Comparison of ENCODE assay signal across 8 mouse cellular contexts in the genomic region with DNA sequence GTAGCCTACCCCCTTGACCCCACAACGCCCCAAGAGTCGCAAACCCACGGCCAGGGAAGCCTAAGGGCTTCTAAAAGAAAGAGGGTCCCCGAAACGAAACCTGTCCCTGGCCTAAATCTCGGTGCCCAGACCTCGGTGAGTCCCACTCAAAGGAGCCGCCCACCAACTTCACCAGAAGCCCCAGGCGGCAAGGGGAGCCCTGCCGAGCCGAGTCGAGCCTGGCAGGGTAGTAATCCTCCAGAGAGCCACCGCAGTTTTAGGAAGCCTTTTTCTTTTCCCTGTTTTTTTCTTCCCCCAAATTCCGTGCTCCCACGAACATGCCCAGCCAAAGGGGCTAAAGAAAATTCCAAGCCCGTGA. TPM values are rescaled to one million over a fixed set of nuclear protein-coding genes. Genes with fewer than 3 reads are reported as not detected.
DNase-seq lines count a peak whose midpoint lies in the region; ATAC-seq and TF ChIP-seq lines count a peak whose summit lies in the region.

No protein-coding gene starts in this region.

- TF ChIP-seq CTCF in heart, postnatal 0 days (IDR thresholded peaks at IDR 0.05; ENCODE audit: low read depth) = no peak
- no peak for TF ChIP-seq CTCF in bone marrow macrophage, adult 2 months (IDR thresholded peaks at IDR 0.05; ENCODE audit: low read depth, low read length)

- ATAC-seq in heart, postnatal 0 days (ENCODE audit: insufficient read depth, low read depth) = no peak
- ATAC-seq in hindbrain, embryonic 15.5 days (ENCODE audit: low FRiP score, low read depth) = no peak
- no peak; the same call in 1 of the 2 replicates for ATAC-seq in midbrain, embryonic 13.5 days

- DNase-seq in heart, postnatal 0 days (ENCODE audit: low spot score) = no peak
- no peak for DNase-seq in heart, adult 9 months (ENCODE audit: low spot score in 2 of 2)
- no peak for DNase-seq in ovary, postnatal 36 days (ENCODE audit: low spot score)
- DNase-seq in retina, embryonic 14.5 days (ENCODE audit: low spot score) = no peak
- DNase-seq in gastrocnemius, postnatal 25 days = no peak

- no peak for TF ChIP-seq POLR2A in bone marrow macrophage, adult 2 months (IDR thresholded peaks at IDR 0.05; ENCODE audit: borderline replicate concordance, low read depth, low read length)

- H3K27ac ChIP-seq in heart, postnatal 0 days (ENCODE audit: low read depth) = no peak overlapping the region
- H3K27ac ChIP-seq in bone marrow macrophage, adult 2 months (ENCODE audit: insufficient read depth, low read depth, low read length) = peak overlapping the region; percentile 4; the same call in 1 of the 2 replicates
- H3K27ac ChIP-seq in hindbrain, embryonic 15.5 days (replicated peaks) = no peak overlapping the region
- H3K27ac ChIP-seq in midbrain, embryonic 13.5 days = no peak overlapping the region

- no peak for TF ChIP-seq EP300 in heart, postnatal 0 days (IDR thresholded peaks at IDR 0.05; ENCODE audit: low read depth)

- H3K9ac ChIP-seq in heart, postnatal 0 days (replicated peaks; ENCODE audit: low read depth, low read length) = peak overlapping the region; percentile 46; the same call in 1 of the 2 replicates
- peak overlapping the region; percentile 39 for H3K9ac ChIP-seq in hindbrain, embryonic 15.5 days
- peak overlapping the region; percentile 69 for H3K9ac ChIP-seq in midbrain, embryonic 13.5 days (replicated peaks)

- H3K36me3 ChIP-seq in heart, postnatal 0 days (replicated peaks; ENCODE audit: control insufficient read depth, insufficient read depth, low read length) = no peaks in the 10 kb centered on the region
- H3K36me3 ChIP-seq in hindbrain, embryonic 15.5 days = no peaks in the 10 kb centered on the region
- no peaks in the 10 kb centered on the region for H3K36me3 ChIP-seq in midbrain, embryonic 13.5 days

- H3K4me3 ChIP-seq in heart, postnatal 0 days (ENCODE audit: low read depth, low read length) = peak overlapping the region; percentile 64
- peak overlapping the region; percentile 92 for H3K4me3 ChIP-seq in bone marrow macrophage, adult 2 months (ENCODE audit: insufficient read depth, low read length)
- peak overlapping the region; percentile 74 for H3K4me3 ChIP-seq in hindbrain, embryonic 15.5 days
- H3K4me3 ChIP-seq in midbrain, embryonic 13.5 days (replicated peaks) = peak overlapping the region; percentile 66

- H3K9me3 ChIP-seq in heart, postnatal 0 days (replicated peaks; ENCODE audit: control insufficient read depth, low read length) = no peaks in the 10 kb centered on the region
- no peaks in the 10 kb centered on the region for H3K9me3 ChIP-seq in hindbrain, embryonic 15.5 days
- no peaks in the 10 kb centered on the region for H3K9me3 ChIP-seq in midbrain, embryonic 13.5 days

- WGBS in heart, postnatal 0 days = under 1% methylated on average over 16 of the region's 16 CpGs
- under 1% methylated on average over 16 of the region's 16 CpGs for WGBS in hindbrain, embryonic 15.5 days
- WGBS in midbrain, embryonic 13.5 days = under 1% methylated on average over 16 of the region's 16 CpGs

- H3K4me2 ChIP-seq in heart, postnatal 0 days (ENCODE audit: low read depth, low read length) = peak overlapping the region; percentile 100
- peak overlapping the region; percentile 100 for H3K4me2 ChIP-seq in hindbrain, embryonic 15.5 days
- peak overlapping the region; percentile 96 for H3K4me2 ChIP-seq in midbrain, embryonic 13.5 days (replicated peaks)

- no peaks in the 10 kb centered on the region; the same call in 1 of the 2 replicates for H3K4me1 ChIP-seq in heart, postnatal 0 days (ENCODE audit: control insufficient read depth, insufficient read depth)
- peaks cover 2% of the 10 kb centered on the region; the same call in 1 of the 2 replicates for H3K4me1 ChIP-seq in bone marrow macrophage, adult 2 months (ENCODE audit: control insufficient read depth, insufficient read depth, low read length)
- H3K4me1 ChIP-seq in hindbrain, embryonic 15.5 days (replicated peaks) = peaks cover 58% of the 10 kb centered on the region
- peaks cover 53% of the 10 kb centered on the region for H3K4me1 ChIP-seq in midbrain, embryonic 13.5 days (replicated peaks)

- H3K27me3 ChIP-seq in heart, postnatal 0 days (ENCODE audit: control insufficient read depth, insufficient read depth, low read length) = peaks cover 82% of the 10 kb centered on the region
- H3K27me3 ChIP-seq in hindbrain, embryonic 15.5 days = peaks cover 56% of the 10 kb centered on the region
- H3K27me3 ChIP-seq in midbrain, embryonic 13.5 days = peaks cover 70% of the 10 kb centered on the region

RNA-seq across cellular contexts. Expression of a gene that starts 4.9 kb away (rescaled TPM):
- total RNA-seq in heart, postnatal 0 days (2014; rRNA removed; ENCODE audit: low replicate concordance) = not detected in 2 replicates
- polyA plus RNA-seq in heart, postnatal 0 days (2015; fragmentation: Nextera tagmentation; extraction: Ambion mirVana) = 0.05 and 0.12 TPM in 2 replicates
- polyA plus RNA-seq in bone marrow macrophage, adult 2 months (2012; ENCODE audit: insufficient read depth, insufficient read length, missing spikeins) = 2.0 and 3.2 TPM in 2 replicates
- 0.83 and 1.8 TPM in 2 replicates for polyA plus RNA-seq in hindbrain, embryonic 15.5 days (2015; fragmentation: Nextera tagmentation; extraction: Ambion mirVana)
- polyA plus RNA-seq in midbrain, embryonic 13.5 days (2015; fragmentation: Nextera tagmentation; extraction: Ambion mirVana) = 0.80 and 1.9 TPM in 2 replicates
- under 1 TPM; 0.27 to 0.38 TPM for total RNA-seq in gastrocnemius, postnatal 25 days (2021)
